Mouse (Mus musculus): ENCODE measurements at regions not wholly inside any gene's neighbourhood (a gene's known extent, or its start where the extent isn't known, plus 50 kb on each side); places are given as distances from the start of the nearest gene placed in this dataset.

DNA sequence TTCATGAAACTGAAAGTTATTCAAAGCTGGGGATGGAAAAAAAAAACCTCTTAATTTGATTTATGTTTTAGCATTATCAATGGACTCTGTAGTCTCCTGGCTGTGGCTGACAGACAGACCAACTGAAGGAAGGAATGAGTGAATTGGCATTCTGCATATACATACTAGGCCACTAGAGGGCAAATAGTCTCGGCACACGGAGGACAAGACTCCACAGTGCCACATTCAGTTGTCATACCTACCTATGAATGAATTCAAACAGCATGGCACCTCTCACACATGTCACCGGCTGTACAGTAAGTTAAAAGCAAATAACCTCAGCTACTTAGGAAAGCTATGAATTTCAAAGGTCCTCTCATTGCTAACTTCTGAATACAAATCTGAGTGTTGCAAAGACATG is 200.5 kb downstream of the Rab11fip2 start:
- DNase-seq (ENCODE audit: low spot score) = peak; percentile 20

DNA sequence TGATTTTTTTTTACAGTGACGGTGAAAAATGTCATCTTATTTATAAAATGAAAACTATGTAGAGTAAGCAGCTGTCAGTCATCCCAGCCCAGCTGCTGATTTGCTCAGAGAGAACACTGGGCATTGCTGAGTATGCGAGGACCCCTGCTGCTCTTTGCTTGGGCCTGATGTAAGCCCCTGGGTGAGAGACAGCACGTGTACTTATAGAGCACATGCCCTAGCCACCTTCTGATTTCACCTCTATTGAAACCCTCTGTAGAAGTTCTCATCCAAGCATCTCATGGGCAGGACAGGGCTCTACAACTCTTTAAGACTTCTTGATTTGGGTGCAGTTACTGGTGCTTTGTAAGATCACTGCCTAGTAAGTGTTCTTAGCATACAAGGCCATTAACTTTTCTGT is 182.2 kb downstream of the Rab11fip2 start:
- no peak for DNase-seq (ENCODE audit: low spot score)

DNA sequence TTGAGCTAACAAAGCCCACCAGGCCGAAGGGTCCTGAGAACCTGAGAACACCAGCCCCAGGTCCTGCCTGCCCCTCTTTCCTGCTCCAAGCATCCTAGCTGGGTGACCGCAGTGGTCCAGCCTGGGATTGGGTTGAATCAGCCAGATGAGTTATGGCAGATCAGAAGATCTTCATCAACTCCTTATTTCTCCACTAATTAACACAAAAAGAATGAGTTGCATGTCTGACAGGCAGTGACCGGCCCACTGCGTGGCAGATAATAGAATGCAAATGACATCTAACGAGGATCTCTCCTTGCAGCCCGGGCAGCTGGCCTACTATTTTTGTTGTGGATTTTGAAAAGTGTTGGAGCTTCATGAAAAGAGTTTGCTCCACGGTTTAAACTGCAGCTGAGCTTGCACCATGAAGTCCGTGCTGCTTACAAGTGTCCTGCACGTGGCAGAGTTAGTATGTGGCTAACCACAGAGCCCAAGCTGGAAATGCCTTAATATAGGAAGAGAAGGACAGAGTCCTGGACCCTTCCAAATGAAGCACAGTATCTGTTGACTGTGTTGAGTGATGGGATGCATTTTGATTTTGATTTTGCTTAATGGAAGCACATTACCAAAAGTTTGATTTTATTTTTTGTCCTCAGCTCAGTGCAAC is 158.9 kb downstream of the Rab11fip2 start:
- DNase-seq (ENCODE audit: low spot score) = no peak

DNA sequence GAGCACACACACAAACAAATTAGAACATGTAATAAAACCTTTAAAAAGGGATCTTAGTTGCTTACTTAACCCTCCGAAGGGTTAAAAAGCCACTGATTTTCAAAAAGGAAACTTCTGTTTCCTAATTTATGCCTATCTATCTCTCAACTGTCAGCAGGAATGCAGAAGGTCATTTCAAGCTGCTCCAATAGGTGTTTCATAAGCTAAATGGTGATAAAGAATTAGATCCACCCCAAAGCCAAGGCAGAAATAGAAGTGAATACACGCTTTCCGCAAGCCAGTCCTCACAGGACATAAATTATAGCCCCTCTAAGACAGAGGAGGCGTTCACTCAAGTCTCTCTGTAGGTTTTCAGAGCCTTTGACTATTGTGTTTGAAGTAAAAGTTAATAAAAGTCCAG is 112.2 kb downstream of the Rab11fip2 start:
- DNase-seq (ENCODE audit: low spot score) = no peak

DNA sequence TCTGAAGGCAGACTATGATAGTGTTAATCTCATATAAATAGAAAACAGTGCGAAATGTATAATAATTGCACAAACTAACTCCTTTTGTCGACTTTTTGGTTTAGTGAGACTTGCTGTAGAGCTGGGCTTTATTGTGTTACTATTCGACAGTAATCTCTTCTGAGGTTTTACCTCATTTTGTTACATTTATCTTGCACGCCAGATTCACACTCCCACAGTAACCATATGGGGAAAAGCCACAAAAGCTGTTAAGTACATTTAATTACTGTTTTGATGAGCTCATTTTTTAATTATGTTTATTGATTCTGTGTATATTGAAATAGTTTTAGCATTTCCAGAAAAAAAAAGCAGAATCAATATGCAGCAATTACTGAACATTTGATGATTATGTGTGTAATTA is 106.3 kb downstream of the Rab11fip2 start:
- peak; percentile 28 for DNase-seq (ENCODE audit: low spot score)

DNA sequence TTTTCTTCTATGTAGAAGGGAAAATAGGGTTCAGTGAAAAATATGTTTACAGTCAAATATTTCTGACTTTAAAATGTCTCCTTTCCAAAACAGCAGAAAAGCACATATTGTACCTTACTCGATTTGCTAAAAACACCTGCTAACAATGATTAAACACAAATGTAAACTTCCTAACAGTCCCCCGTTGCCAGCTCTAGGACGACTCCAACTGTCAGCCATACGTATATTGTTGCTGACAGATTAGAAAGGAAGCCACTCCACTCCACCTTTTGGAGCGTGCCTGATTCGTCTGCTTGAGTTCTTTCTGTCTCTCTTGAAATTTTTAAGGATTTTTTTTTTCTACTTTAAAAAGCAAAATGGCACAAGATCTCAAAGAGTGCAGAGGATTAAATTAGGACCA is 105.8 kb downstream of the Rab11fip2 start:
- no peak for DNase-seq (ENCODE audit: low spot score)

DNA sequence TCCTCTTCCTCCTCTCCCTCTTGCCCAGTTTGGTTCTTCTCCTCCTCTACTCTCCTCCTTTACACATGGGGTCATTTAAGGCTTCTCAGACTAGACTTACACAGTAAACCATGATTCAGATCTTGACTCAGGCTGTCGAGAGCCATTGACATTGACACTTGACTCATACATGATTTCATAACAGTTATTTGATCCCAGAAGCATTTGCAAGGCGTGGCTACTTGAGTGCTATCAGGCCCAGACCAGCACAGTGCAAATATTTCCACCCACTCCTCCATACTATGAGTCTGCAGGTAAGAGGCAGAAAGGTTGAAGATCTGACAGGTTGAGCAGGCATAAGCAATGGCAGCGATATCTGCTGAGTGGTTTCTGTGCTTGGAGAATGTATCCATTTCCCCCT is 99.2 kb downstream of the Rab11fip2 start:
- no peak for DNase-seq (ENCODE audit: low spot score)

DNA sequence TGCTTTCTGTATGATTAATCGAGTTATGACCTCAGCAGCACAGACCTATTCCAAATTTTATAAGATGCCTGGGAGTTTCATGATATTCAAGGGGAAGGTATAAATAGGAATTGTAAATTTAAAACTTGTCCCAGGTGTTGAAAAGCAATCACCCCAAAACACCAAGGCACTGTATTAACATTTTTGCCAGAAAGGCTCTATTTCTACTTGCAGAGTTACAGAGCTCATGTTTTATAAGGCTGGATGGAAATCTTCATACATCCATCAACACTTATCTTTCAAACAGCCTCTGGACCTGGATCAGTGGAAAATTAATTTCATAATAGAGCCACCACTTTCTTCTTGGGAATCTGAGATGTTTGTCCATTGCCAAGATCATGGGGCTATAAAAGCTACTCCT is 96.6 kb downstream of the Rab11fip2 start:
- no peak for DNase-seq (ENCODE audit: low spot score)

DNA sequence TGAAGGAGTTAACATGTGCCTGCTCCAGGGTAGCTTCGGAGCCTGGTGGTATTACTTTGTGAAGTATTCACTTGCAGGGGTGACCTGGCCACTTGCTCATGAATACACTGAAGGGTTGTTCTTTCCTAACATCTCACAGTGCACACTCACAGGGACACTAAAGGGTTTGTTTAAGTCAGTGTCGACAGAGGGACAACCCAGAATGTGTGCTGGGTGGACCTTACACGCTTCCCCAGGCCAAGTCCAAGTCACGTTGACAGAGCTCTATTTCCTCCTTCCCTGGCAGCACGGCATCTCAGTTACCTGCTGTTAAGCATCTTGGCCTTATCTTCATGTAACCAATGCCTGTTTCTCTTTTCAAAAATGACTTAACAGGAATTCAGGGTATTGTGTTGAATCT is 92.8 kb downstream of the Rab11fip2 start:
- no peak for DNase-seq (ENCODE audit: low spot score)

DNA sequence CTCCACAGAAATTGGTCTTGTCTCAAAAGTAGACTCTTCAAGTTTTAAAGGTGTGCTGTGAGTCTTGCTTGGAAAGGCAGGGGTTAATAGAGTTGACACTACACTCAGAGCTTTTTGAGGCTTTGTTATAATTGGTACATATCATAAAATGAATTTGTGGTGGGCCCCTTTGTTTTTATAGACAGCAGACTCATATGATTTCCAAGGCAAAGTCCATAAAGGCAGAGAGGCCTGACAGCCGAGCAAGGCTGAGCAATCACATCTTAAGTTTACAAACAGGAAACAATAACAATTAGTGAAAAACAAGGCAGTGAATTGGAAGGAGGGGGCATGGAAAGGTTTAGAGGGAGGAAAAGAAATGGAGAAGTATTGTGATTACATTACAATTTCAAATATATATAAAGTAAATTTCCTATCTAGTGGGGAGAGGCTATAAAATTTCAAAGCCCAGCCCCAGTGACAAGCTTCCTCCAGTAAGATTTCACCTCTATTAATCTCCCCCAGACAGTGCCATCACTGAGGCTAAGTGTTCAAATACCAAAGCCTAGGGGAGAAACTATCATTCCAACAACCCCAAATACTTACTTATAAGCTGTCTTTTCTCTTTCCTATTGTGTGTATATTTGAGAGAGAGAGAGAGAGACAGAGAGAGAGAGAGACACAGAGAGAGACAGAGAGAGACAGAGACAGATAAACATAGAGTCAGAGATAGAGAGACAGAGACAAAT is 91.3 kb downstream of the Rab11fip2 start:
- no peak for DNase-seq (ENCODE audit: low spot score)

Data from layer of hippocampus, adult 11-12 months (tissue).